Mouse (Mus musculus): ENCODE results near the gene Gm10310. TPM values are rescaled to one million over a fixed set of nuclear protein-coding genes. Genes with fewer than 3 reads are reported as not detected.

Gene Gm10310
- total RNA-seq (2023), result not detected in 4 replicates

DNA sequence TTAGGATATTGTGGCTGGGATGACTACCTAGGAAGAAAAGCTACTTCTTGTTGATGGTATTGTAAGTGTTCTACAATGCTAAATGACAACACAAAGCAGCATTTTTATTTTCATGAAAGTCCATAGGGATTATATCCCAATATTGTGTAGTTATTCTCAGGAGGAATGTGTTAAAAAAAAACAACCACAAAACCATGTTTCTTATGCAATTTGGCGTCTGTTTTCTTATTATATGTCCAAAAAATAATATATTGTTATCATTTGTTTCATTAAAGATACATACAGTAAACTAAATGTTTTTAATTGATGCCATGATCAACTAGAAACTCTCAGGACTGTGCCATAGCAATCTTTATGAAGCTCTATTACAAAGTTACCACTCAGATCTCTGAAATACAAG lies at the start of gene Gm10310:
Gm10310 (minus strand) TSS at position 101 of the 400 bp plus-strand sequence.

GRCm38 (mm10) chr10:130030048-130030447 lies 45.2 kb upstream of the Gm10310 start, which contains the start of gene Olfr821:
Olfr821 (plus strand) TSS chr10:130030348.

GRCm38 (mm10) chr10:130012321-130012720 lies 27.5 kb upstream of the Gm10310 start, which contains the start of gene Olfr820:
Olfr820 (plus strand) TSS chr10:130012621.

DNA sequence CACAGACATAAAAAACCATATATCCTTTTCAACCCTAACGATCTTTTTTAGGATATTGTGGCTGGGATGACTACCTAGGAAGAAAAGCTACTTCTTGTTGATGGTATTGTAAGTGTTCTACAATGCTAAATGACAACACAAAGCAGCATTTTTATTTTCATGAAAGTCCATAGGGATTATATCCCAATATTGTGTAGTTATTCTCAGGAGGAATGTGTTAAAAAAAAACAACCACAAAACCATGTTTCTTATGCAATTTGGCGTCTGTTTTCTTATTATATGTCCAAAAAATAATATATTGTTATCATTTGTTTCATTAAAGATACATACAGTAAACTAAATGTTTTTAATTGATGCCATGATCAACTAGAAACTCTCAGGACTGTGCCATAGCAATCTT lies 8.8 kb downstream of the Gm10310 start, which contains the start of gene Olfr247:
Olfr247 (minus strand) TSS at position 101 of the 400 bp plus-strand sequence.

GRCm38 (mm10) chr10:129967166-129967565 lies 17.7 kb downstream of the Gm10310 start, which contains the start of gene Olfr819:
Olfr819 (minus strand) TSS chr10:129967266.

DNA sequence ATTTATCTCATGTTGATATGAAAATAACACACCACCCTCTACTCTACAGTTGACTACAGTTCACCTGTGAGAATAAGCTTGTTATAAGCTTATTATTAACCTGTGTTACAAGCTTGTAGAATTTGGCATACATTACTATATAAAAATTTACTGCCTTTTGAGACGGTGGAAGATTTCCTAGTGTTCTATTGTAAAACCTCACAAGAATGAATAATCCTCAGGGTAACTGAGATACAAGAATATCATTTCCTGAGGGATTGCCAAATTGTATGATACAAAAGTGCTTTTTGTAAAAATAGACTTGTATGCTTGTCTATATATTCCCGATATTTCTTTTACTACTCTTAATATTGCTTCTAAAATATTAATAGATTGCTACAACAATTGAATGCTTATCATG lies 35.9 kb downstream of the Gm10310 start, which contains the start of gene Olfr818:
Olfr818 (minus strand) TSS at position 101 of the 400 bp plus-strand sequence.

Other genes starting within 250 kb of the Gm10310 start
- gene Olfr806, start 243.1 kb downstream of the Gm10310 start, total RNA-seq (2023), result not detected in 4 replicates
- not detected in 4 replicates for gene Olfr807, start 227.3 kb downstream of the Gm10310 start, total RNA-seq (2023)
- gene Olfr808, start 219.6 kb downstream of the Gm10310 start, total RNA-seq (2023), result not detected in 4 replicates
- not detected in 4 replicates for gene Olfr809, start 210.4 kb downstream of the Gm10310 start, total RNA-seq (2023)
- not detected in 4 replicates for gene Olfr810, start 190.1 kb downstream of the Gm10310 start, total RNA-seq (2023)
- gene Olfr811, start 180.7 kb downstream of the Gm10310 start, total RNA-seq (2023), result not detected in 4 replicates
- gene Olfr812, start 139.0 kb downstream of the Gm10310 start, total RNA-seq (2023), result not detected in 4 replicates
- not detected in 4 replicates for gene Olfr813, start 129.7 kb downstream of the Gm10310 start, total RNA-seq (2023)
- gene Olfr814, start 105.2 kb downstream of the Gm10310 start, total RNA-seq (2023), result not detected in 4 replicates
- gene Olfr815, start 79.2 kb downstream of the Gm10310 start, total RNA-seq (2023), result not detected in 4 replicates
- gene Olfr816, start 69.5 kb downstream of the Gm10310 start, total RNA-seq (2023), result not detected in 4 replicates
- not detected in 4 replicates for gene Olfr818, start 36.0 kb downstream of the Gm10310 start, total RNA-seq (2023)
- not detected in 4 replicates for gene Olfr819, start 17.8 kb downstream of the Gm10310 start, total RNA-seq (2023)
- gene Olfr247, start 8.9 kb downstream of the Gm10310 start, total RNA-seq (2023), result not detected in 4 replicates
- gene Olfr820, start 27.6 kb upstream of the Gm10310 start, total RNA-seq (2023), result not detected in 4 replicates
- not detected in 4 replicates for gene Olfr821, start 45.3 kb upstream of the Gm10310 start, total RNA-seq (2023)
- not detected in 4 replicates for gene Olfr822, start 86.1 kb upstream of the Gm10310 start, total RNA-seq (2023)
- gene Olfr823, start 130.3 kb upstream of the Gm10310 start, total RNA-seq (2023), result not detected in 4 replicates
- not detected in 4 replicates for gene Olfr824, start 144.9 kb upstream of the Gm10310 start, total RNA-seq (2023)
- not detected in 4 replicates for gene Olfr825, start 181.7 kb upstream of the Gm10310 start, total RNA-seq (2023)
- not detected in 4 replicates for gene Olfr826, start 199.1 kb upstream of the Gm10310 start, total RNA-seq (2023)
- not detected in 4 replicates for gene Olfr827, start 229.3 kb upstream of the Gm10310 start, total RNA-seq (2023)